Mouse (Mus musculus) heart, embryonic 16.5 days (tissue): ENCODE measurements around the gene Plekha6. TPM values are rescaled to one million over a fixed set of nuclear protein-coding genes. Genes with fewer than 3 reads are reported as not detected.

ENCODE experiments used
- ATAC-seq: fragments of 200-750 bp; cut with Nextera tagmentation; replicated peaks from 2 replicates; pipeline ENCODE4 v1.8.0; 2017; ENCODE audit warnings: moderate number of reproducible peaks; ENCODE audit not compliant: insufficient read depth, low FRiP score; ENCODE audit errors: extremely low read depth
- H3K27ac ChIP-seq: fragments of 300-500 bp; sonication (generic); 2 replicates; pipeline ENCODE4 v1.5.1; 2014; ENCODE audit warnings: mild to moderate bottlenecking, low read length, control low read depth, moderate library complexity
- H3K27me3 ChIP-seq: fragments of 300-500 bp; sonication (generic); 2 replicates; pipeline ENCODE4 v1.6.1; 2014; ENCODE audit warnings: low read length, mixed read lengths; ENCODE audit not compliant: control insufficient read depth, insufficient read depth
- H3K36me3 ChIP-seq: fragments of 300-500 bp; sonication (generic); 2 replicates; pipeline ENCODE4 v1.6.1; 2014; ENCODE audit not compliant: control insufficient read depth, insufficient read depth
- H3K4me1 ChIP-seq: fragments of 300-500 bp; sonication (generic); 2 replicates; pipeline ENCODE4 v1.6.1; 2014; ENCODE audit warnings: low read length, mixed read lengths; ENCODE audit not compliant: control insufficient read depth, insufficient read depth
- H3K4me2 ChIP-seq: fragments of 300-500 bp; sonication (generic); 2 replicates; pipeline ENCODE4 v1.6.1; 2014; ENCODE audit warnings: low read depth, mild to moderate bottlenecking, control low read depth, low read length
- H3K4me3 ChIP-seq: fragments of 300-500 bp; sonication (generic); 2 replicates; pipeline ENCODE4 v1.5.1; 2014; ENCODE audit warnings: mild to moderate bottlenecking, control low read depth, low read length
- H3K9ac ChIP-seq: fragments of 300-500 bp; sonication (generic); 2 replicates; pipeline ENCODE4 v1.6.1; 2014; ENCODE audit warnings: low read length, control low read depth
- H3K9me3 ChIP-seq: fragments of 300-500 bp; sonication (generic); replicated peaks from 2 replicates; pipeline ENCODE4 v1.6.1; 2016; ENCODE audit warnings: low read length; ENCODE audit not compliant: control insufficient read depth
- WGBS: fragments of 180-500 bp; shearing (Covaris S2); extraction: QIAGEN DNeasy Blood & Tissue Kit; methylation state at CpG from one replicate; pipeline ENCODE4 v1.1.7; 2014; 5-methylcytosine and 5-hydroxymethylcytosine counted together
- polyA plus RNA-seq: library from polyadenylated mRNA; unstranded; fragments of >200 nt; fragmentation: Nextera tagmentation; extraction: Ambion mirVana; gene quantifications from 2 replicates; pipeline ENCODE4 v1.2.1, GENCODE M21; 2015

The Plekha6 gene
- polyA plus RNA-seq, 1 experiment from 2014 or later = 12.3 TPM

- Histone ChIP-seq H3K9me3 (no peaks in the 10 kb centered on the region; the same call in 1 of the 2 replicates), H3K27me3 (no peaks in the 10 kb centered on the region), H3K4me1 (0 out of 2 replicates have a peak, but pooled peaks cover 4% of the 10 kb centered on the region), H3K9ac (no peak overlapping the region), H3K27ac (no peak overlapping the region), H3K4me2 (no peak overlapping the region), H3K36me3 (no peaks in the 10 kb centered on the region), H3K4me3 (no peak overlapping the region)
- WGBS = 78% methylated on average over 9 of the region's 9 CpGs
- ATAC-seq = no peak
Observed at GRCm38 (mm10) chr1:133346531-133346930, 182.5 kb downstream of the Plekha6 start.

- H3K36me3 ChIP-seq = no peaks in the 10 kb centered on the region
- no peak for ATAC-seq
- H3K4me3 ChIP-seq = no peak overlapping the region
- WGBS = 55% methylated on average over 3 of the region's 3 CpGs
- no peak overlapping the region for H3K27ac ChIP-seq
- H3K4me2 ChIP-seq = no peak overlapping the region
- H3K4me1 ChIP-seq = 0 out of 2 replicates have a peak, but pooled peaks cover 4% of the 10 kb centered on the region
- H3K9me3 ChIP-seq = no peaks in the 10 kb centered on the region; the same call in 1 of the 2 replicates
- H3K27me3 ChIP-seq = no peaks in the 10 kb centered on the region
- H3K9ac ChIP-seq = no peak overlapping the region
Observed at GRCm38 (mm10) chr1:133347226-133347625, 183.2 kb downstream of the Plekha6 start.

- Histone ChIP-seq H3K4me2 (no peak overlapping the region), H3K36me3 (no peaks in the 10 kb centered on the region), H3K27me3 (no peaks in the 10 kb centered on the region), H3K4me3 (no peak overlapping the region), H3K4me1 (0 out of 2 replicates have a peak, but pooled peaks cover 4% of the 10 kb centered on the region), H3K27ac (no peak overlapping the region), H3K9ac (no peak overlapping the region), H3K9me3 (no peaks in the 10 kb centered on the region; the same call in 1 of the 2 replicates)
- ATAC-seq = no peak
- WGBS = 46% methylated on average over 11 of the region's 11 CpGs
Observed at GRCm38 (mm10) chr1:133347693-133348520, 183.9 kb downstream of the Plekha6 start.

GRCm38 (mm10) chr1:133350210-133350609, 186.2 kb downstream of the Plekha6 start, which contains the start of gene Ren1:
Ren1 (plus strand) TSS chr1:133350510.
- Histone ChIP-seq H3K27me3 (peaks cover 10% of the 10 kb centered on the region; the same call in 1 of the 2 replicates), H3K36me3 (no peaks in the 10 kb centered on the region), H3K9me3 (no peaks in the 10 kb centered on the region; the same call in 1 of the 2 replicates), H3K27ac (no peak within 1 kb of the TSS), H3K4me1 (0 out of 2 replicates have a peak, but pooled peaks cover 4% of the 10 kb centered on the region), H3K4me3 (no peak within 1 kb of the TSS), H3K4me2 (no peak within 1 kb of the TSS), H3K9ac (no peak within 1 kb of the TSS)
- WGBS = 87% methylated on average over 1 of the region's 1 CpGs
- no peak for ATAC-seq

GRCm38 (mm10) chr1:133351762-133352161, 187.8 kb downstream of the Plekha6 start:
- Histone ChIP-seq H3K27ac (no peak overlapping the region), H3K27me3 (peaks cover 13% of the 10 kb centered on the region; the same call in 1 of the 2 replicates), H3K4me2 (no peak overlapping the region), H3K4me1 (0 out of 2 replicates have a peak, but pooled peaks cover 4% of the 10 kb centered on the region), H3K4me3 (no peak overlapping the region), H3K36me3 (no peaks in the 10 kb centered on the region), H3K9me3 (no peaks in the 10 kb centered on the region), H3K9ac (no peak overlapping the region)
- ATAC-seq = no peak
- 40% methylated on average over 9 of the region's 9 CpGs for WGBS

Other genes starting within 250 kb of the Plekha6 start
- 20.7 and 25.6 TPM in 2 replicates for gene Mdm4, start 133.6 kb upstream of the Plekha6 start, polyA plus RNA-seq
- 9.5 and 10.1 TPM in 2 replicates for gene Pik3c2b, start 118.5 kb upstream of the Plekha6 start, polyA plus RNA-seq
- gene Ppp1r15b, start 33.1 kb upstream of the Plekha6 start, polyA plus RNA-seq = 22.3 and 25.1 TPM in 2 replicates
- 0.17 TPM in 1 of 2 replicates, not detected in the other for gene Golt1a, start 145.6 kb downstream of the Plekha6 start, polyA plus RNA-seq
- gene Kiss1, start 157.7 kb downstream of the Plekha6 start, polyA plus RNA-seq = not detected in 2 replicates
- 0.75 and 1.2 TPM in 2 replicates for gene Ren1, start 186.3 kb downstream of the Plekha6 start, polyA plus RNA-seq
- gene Etnk2, start 199.4 kb downstream of the Plekha6 start, polyA plus RNA-seq = 1.7 and 2.1 TPM in 2 replicates